Comparison of ENCODE assay signal across 12 mouse cellular contexts in genomic region chr7:97386106-97386805, GRCm38 (mm10). TPM values are rescaled to one million over a fixed set of nuclear protein-coding genes. Genes with fewer than 3 reads are reported as not detected.
DNase-seq lines count a peak whose midpoint lies in the region; ATAC-seq and TF ChIP-seq lines count a peak whose summit lies in the region.
"Had no signal": no experiment of that assay in that cellular context is flagged by ENCODE, and none has a peak within 500 bp of the region (broad histone marks: within the 10 kb centered on the region; RNA-seq: fewer than 3 reads in every experiment).

No protein-coding gene starts in this region.

- TF ChIP-seq EP300 in heart, adult 2 months (IDR thresholded peaks at IDR 0.05; ENCODE audit: insufficient read depth, low read depth, low read length): no peak
- TF ChIP-seq EP300 in lung, postnatal 0 days (IDR thresholded peaks at IDR 0.05): no peak

- no peak overlapping the region for H3K4me3 ChIP-seq in lung, embryonic 16.5 days (ENCODE audit: low read length)
- no peak overlapping the region for H3K4me3 ChIP-seq in lung, adult 2 months (replicated peaks; ENCODE audit: extremely low read depth, low read depth, low read length)
- H3K4me3 ChIP-seq in heart, adult 2 months: no peak overlapping the region
- no peak overlapping the region for H3K4me3 ChIP-seq in lung, postnatal 0 days (ENCODE audit: low read depth, low read length)
- H3K4me3 ChIP-seq: erythroblast, embryonic 14.5 days; limb, embryonic 15.5 days; myocyte had no signal

- no peak overlapping the region for H3K4me2 ChIP-seq in lung, embryonic 16.5 days (ENCODE audit: low read depth, low read length)
- H3K4me2 ChIP-seq in lung, postnatal 0 days (replicated peaks; ENCODE audit: low read depth, low read length): no peak overlapping the region
- H3K4me2 ChIP-seq: limb, embryonic 15.5 days had no signal

- DNase-seq in frontal cortex, postnatal 25 days (ENCODE audit: low spot score in 2 of 2): no peak
- no peak for DNase-seq in lung, adult 2 months
- DNase-seq in heart, adult 2 months: peak; percentile 58 to 67
- peak; percentile 84 for DNase-seq in lung, postnatal 0 days (ENCODE audit: low spot score)
- DNase-seq in B cell, adult 2 months: no peak
- DNase-seq in ovary, postnatal 14 days (ENCODE audit: low spot score): no peak
- DNase-seq: kidney, adult 18-20 months had no signal

- no peak overlapping the region for H3K27ac ChIP-seq in lung, embryonic 16.5 days (ENCODE audit: low read length)
- H3K27ac ChIP-seq in heart, adult 2 months: peak overlapping the region; percentile 41
- peak overlapping the region; percentile 58 for H3K27ac ChIP-seq in lung, postnatal 0 days (ENCODE audit: low read length)
- H3K27ac ChIP-seq: limb, embryonic 15.5 days had no signal

- no peak for TF ChIP-seq CTCF in lung, adult 2 months (IDR thresholded peaks at IDR 0.05; ENCODE audit: insufficient read depth, low read length)
- no peak for TF ChIP-seq CTCF in heart, adult 2 months (IDR thresholded peaks at IDR 0.05)
- TF ChIP-seq CTCF in lung, postnatal 0 days (IDR thresholded peaks at IDR 0.05): no peak

- H3K9me3 ChIP-seq in lung, embryonic 16.5 days (ENCODE audit: control insufficient read depth, low read length): no peaks in the 10 kb centered on the region
- H3K9me3 ChIP-seq in lung, postnatal 0 days (ENCODE audit: low read length): no peaks in the 10 kb centered on the region
- H3K9me3 ChIP-seq: limb, embryonic 15.5 days had no signal

- ATAC-seq in frontal cortex, adult (ENCODE audit: low TSS enrichment): peak; percentile 78
- ATAC-seq in lung, embryonic 16.5 days (ENCODE audit: low read depth): peak; percentile 63; the same call in 1 of the 2 replicates
- ATAC-seq in lung, postnatal 0 days: peak; percentile 78

- peaks cover 4% of the 10 kb centered on the region; the same call in 1 of the 2 replicates for H3K4me1 ChIP-seq in lung, embryonic 16.5 days (replicated peaks; ENCODE audit: control insufficient read depth, insufficient read depth, low read length)
- H3K4me1 ChIP-seq in lung, adult 2 months (ENCODE audit: control insufficient read depth, insufficient read depth, low read length): no peaks in the 10 kb centered on the region; the same call in 1 of the 2 replicates
- peaks cover 9% of the 10 kb centered on the region for H3K4me1 ChIP-seq in heart, adult 2 months (ENCODE audit: control insufficient read depth, insufficient read depth, low read length)
- H3K4me1 ChIP-seq in lung, postnatal 0 days (ENCODE audit: insufficient read depth, low read depth, low read length): no peaks in the 10 kb centered on the region
- H3K4me1 ChIP-seq: limb, embryonic 15.5 days had no signal

- WGBS in lung, embryonic 16.5 days: 84% methylated on average over 7 of the region's 7 CpGs
- 78% methylated on average over 7 of the region's 7 CpGs for WGBS in lung, adult 2 months
- WGBS in heart, adult 2 months: 70% methylated on average over 7 of the region's 7 CpGs
- 84% methylated on average over 7 of the region's 7 CpGs for WGBS in lung, postnatal 0 days

- intact Hi-C loops in heart, adult 2 months (cut with DNase I): no loop called here

- H3K9ac ChIP-seq in lung, embryonic 16.5 days (ENCODE audit: low read length): no peak overlapping the region
- no peak overlapping the region for H3K9ac ChIP-seq in heart, adult 2 months (ENCODE audit: low read depth, low read length)
- no peak overlapping the region for H3K9ac ChIP-seq in lung, postnatal 0 days (replicated peaks; ENCODE audit: low read depth)
- H3K9ac ChIP-seq: limb, embryonic 15.5 days had no signal

- H3K36me3 ChIP-seq in lung, embryonic 16.5 days (ENCODE audit: control insufficient read depth, insufficient read depth, low read length): peaks cover 64% of the 10 kb centered on the region
- H3K36me3 ChIP-seq in heart, adult 2 months (ENCODE audit: control insufficient read depth, insufficient read depth, low read length): no peaks in the 10 kb centered on the region
- peaks cover under 1% of the 10 kb centered on the region; the same call in 1 of the 2 replicates for H3K36me3 ChIP-seq in lung, postnatal 0 days (ENCODE audit: insufficient read depth, low read length)

- H3K79me2 ChIP-seq in heart, adult 2 months (replicated peaks; ENCODE audit: control insufficient read depth, insufficient read depth, low read length): no peaks in the 10 kb centered on the region

- H3K27me3 ChIP-seq in lung, embryonic 16.5 days (ENCODE audit: control insufficient read depth, insufficient read depth, low read depth, low read length): no peaks in the 10 kb centered on the region
- no peaks in the 10 kb centered on the region for H3K27me3 ChIP-seq in heart, adult 2 months (ENCODE audit: control insufficient read depth, insufficient read depth, low read length)
- no peaks in the 10 kb centered on the region for H3K27me3 ChIP-seq in lung, postnatal 0 days (replicated peaks; ENCODE audit: insufficient read depth, low read length)
- H3K27me3 ChIP-seq: limb, embryonic 15.5 days had no signal

- no peak for TF ChIP-seq POLR2A in lung, adult 2 months (IDR thresholded peaks at IDR 0.05; ENCODE audit: borderline replicate concordance, extremely low read depth, low read depth, low read length)
- TF ChIP-seq POLR2A in heart, adult 2 months (IDR thresholded peaks at IDR 0.05; ENCODE audit: insufficient read depth, low read depth, low read length): no peak

RNA-seq across cellular contexts. Expression of gene Ndufc2, which starts 13.5 kb away (rescaled TPM):
- 350 and 370 TPM in 2 replicates for polyA plus RNA-seq in lung, embryonic 16.5 days (2015; fragmentation: Nextera tagmentation; extraction: Ambion mirVana)
- 134 and 135 TPM in 2 replicates for polyA plus RNA-seq in lung, adult 2 months (2012; rRNA removed)
- total RNA-seq in heart, adult 2 months (2021): 100 to 1,000 TPM; 483 to 533 TPM
- 305 and 346 TPM in 2 replicates for polyA plus RNA-seq in heart, adult 2 months (2012; rRNA removed)
- 461 and 535 TPM in 2 replicates for polyA plus RNA-seq in lung, postnatal 0 days (2015; fragmentation: Nextera tagmentation; extraction: Ambion mirVana)

RNA-seq across cellular contexts. Expression of gene Alg8, which starts 14.8 kb away (rescaled TPM):
- 42.4 and 44.3 TPM in 2 replicates for polyA plus RNA-seq in lung, embryonic 16.5 days (2015; fragmentation: Nextera tagmentation; extraction: Ambion mirVana)
- 7.4 and 9.3 TPM in 2 replicates for polyA plus RNA-seq in lung, adult 2 months (2012; rRNA removed)
- total RNA-seq in heart, adult 2 months (2021): 1 to 10 TPM; 4.3 to 5.2 TPM
- 7.3 and 9.9 TPM in 2 replicates for polyA plus RNA-seq in heart, adult 2 months (2012; rRNA removed)
- 11.0 TPM in 2 replicates for polyA plus RNA-seq in lung, postnatal 0 days (2015; fragmentation: Nextera tagmentation; extraction: Ambion mirVana)

RNA-seq across cellular contexts. Expression of gene Thrsp, which starts 31.3 kb away (rescaled TPM):
- 1.2 and 1.6 TPM in 2 replicates for polyA plus RNA-seq in lung, embryonic 16.5 days (2015; fragmentation: Nextera tagmentation; extraction: Ambion mirVana)
- polyA plus RNA-seq in lung, adult 2 months (2012; rRNA removed): 72.8 and 95.2 TPM in 2 replicates
- 10 to 100 TPM; 68.6 to 77.2 TPM for total RNA-seq in heart, adult 2 months (2021)
- 118 and 171 TPM in 2 replicates for polyA plus RNA-seq in heart, adult 2 months (2012; rRNA removed)
- 2.4 and 2.5 TPM in 2 replicates for polyA plus RNA-seq in lung, postnatal 0 days (2015; fragmentation: Nextera tagmentation; extraction: Ambion mirVana)
- polyA plus RNA-seq: erythroblast, embryonic 14.5 days had no signal

RNA-seq across cellular contexts. Expression of gene Kctd21, which starts 54.1 kb away (rescaled TPM):
- 5.5 and 5.8 TPM in 2 replicates for polyA plus RNA-seq in lung, embryonic 16.5 days (2015; fragmentation: Nextera tagmentation; extraction: Ambion mirVana)
- polyA plus RNA-seq in lung, adult 2 months (2012; rRNA removed): 7.9 and 11.5 TPM in 2 replicates
- total RNA-seq in heart, adult 2 months (2021): 1 to 10 TPM; 3.7 to 4.1 TPM
- 3.6 and 6.3 TPM in 2 replicates for polyA plus RNA-seq in heart, adult 2 months (2012; rRNA removed)
- polyA plus RNA-seq in lung, postnatal 0 days (2015; fragmentation: Nextera tagmentation; extraction: Ambion mirVana): 5.7 and 6.1 TPM in 2 replicates
- polyA plus RNA-seq: erythroblast, embryonic 14.5 days had no signal

RNA-seq across cellular contexts. Expression of gene Usp35, which starts 54.4 kb away (rescaled TPM):
- 1.2 and 1.4 TPM in 2 replicates for polyA plus RNA-seq in lung, embryonic 16.5 days (2015; fragmentation: Nextera tagmentation; extraction: Ambion mirVana)
- 5.3 and 9.2 TPM in 2 replicates for polyA plus RNA-seq in lung, adult 2 months (2012; rRNA removed)
- 1 to 10 TPM in 1 of 2 experiments, under 1 TPM in 1; 0.84 to 1.0 TPM for total RNA-seq in heart, adult 2 months (2021)
- polyA plus RNA-seq in heart, adult 2 months (2012; rRNA removed): 2.5 and 2.8 TPM in 2 replicates
- 1.5 and 1.6 TPM in 2 replicates for polyA plus RNA-seq in lung, postnatal 0 days (2015; fragmentation: Nextera tagmentation; extraction: Ambion mirVana)

Comparison
In these comparisons a context has a peak if more than half of its experiments do, and no peak if none do; other contexts are left out.
1. DNase-seq: peak in heart, adult 2 months (2 of 2) and lung, postnatal 0 days (single experiment); none in frontal cortex, postnatal 25 days (0 of 2), lung, adult 2 months (single experiment), B cell, adult 2 months (0 of 2) and ovary, postnatal 14 days (single experiment).
2. RNA of gene Thrsp, which starts 31.3 kb away (polyA plus RNA-seq): 118 to 171 TPM in heart, adult 2 months and 72.8 to 95.2 TPM in lung, adult 2 months; 2.4 to 2.5 TPM in lung, postnatal 0 days and 1.2 to 1.6 TPM in lung, embryonic 16.5 days; every median in the first group is over 10 times any median in the second.
3. Peak in every context shown above with its lines, with median percentiles within 50 percentile points of each other: ATAC-seq.